Mouse (Mus musculus) MEL (cell line): ENCODE measurements around the gene Trip13. TPM values are rescaled to one million over a fixed set of nuclear protein-coding genes. Genes with fewer than 3 reads are reported as not detected.

Source experiments
- DNase-seq: peaks from one replicate; pipeline ENCODE4 v3.0.0; 2011; ENCODE audit warnings: low read depth, low spot score
- H3K27ac ChIP-seq: 2 replicates; pipeline ENCODE4 v1.5.1; 2012; ENCODE audit warnings: low read depth, mild to moderate bottlenecking, control low read depth, low read length, moderate library complexity; ENCODE audit not compliant: control insufficient read depth
- H3K27me3 ChIP-seq, 2 experiments: fragments of 150-350 bp in 1 of 2; sonication (generic) in 1 of 2; 2 replicates each; pipeline ENCODE4 v1.6.1; 2012; ENCODE audit warnings: low read length in 2 of 2, mild to moderate bottlenecking in 2 of 2, improper control_type of control experiment in 1 of 2, moderate library complexity in 1 of 2; ENCODE audit not compliant: insufficient read depth in 2 of 2, control insufficient read depth in 1 of 2
- H3K36me3 ChIP-seq, 2 experiments: 2 replicates each; pipeline ENCODE4 v1.6.1; 2012 to 2014; ENCODE audit warnings: low read length in 2 of 2, improper control_type of control experiment in 1 of 2, inconsistent platforms in 1 of 2, mild to moderate bottlenecking in 1 of 2; ENCODE audit not compliant: insufficient read depth in 2 of 2, control insufficient read depth in 1 of 2
- H3K4me1 ChIP-seq, 2 experiments: fragments of 150-350 bp in 1 of 2; sonication (generic) in 1 of 2; 2 replicates each; pipeline ENCODE4 v1.6.1; 2012; ENCODE audit warnings: low read length in 2 of 2, improper control_type of control experiment in 1 of 2, mild to moderate bottlenecking in 1 of 2; ENCODE audit not compliant: insufficient read depth in 2 of 2, control insufficient read depth in 1 of 2
- H3K4me3 ChIP-seq, 2 experiments: fragments of 150-350 bp in 1 of 2; sonication (generic) in 1 of 2; 2 replicates each; pipeline ENCODE4 v1.5.1; 2012; ENCODE audit warnings: low read depth in 2 of 2, low read length in 2 of 2, mild to moderate bottlenecking in 2 of 2, moderate library complexity in 2 of 2, control low read depth in 1 of 2, improper control_type of control experiment in 1 of 2; ENCODE audit not compliant: control insufficient read depth in 1 of 2, insufficient read depth in 1 of 2
- H3K79me2 ChIP-seq: 2 replicates; pipeline ENCODE4 v1.6.1; 2012; ENCODE audit warnings: mild to moderate bottlenecking, low read length, moderate library complexity; ENCODE audit not compliant: control insufficient read depth, poor library complexity, insufficient read depth
- H3K9ac ChIP-seq: 2 replicates; pipeline ENCODE4 v1.6.1; 2012; ENCODE audit warnings: low read depth, mild to moderate bottlenecking, control low read depth, low read length, moderate library complexity; ENCODE audit not compliant: control insufficient read depth, poor library complexity, severe bottlenecking
- H3K9me3 ChIP-seq: fragments of 150-350 bp; sonication (generic); replicated peaks from 2 replicates; pipeline ENCODE4 v1.6.1; 2012; ENCODE audit warnings: mild to moderate bottlenecking, low read length, improper control_type of control experiment, moderate library complexity; ENCODE audit not compliant: insufficient read depth
- CHD1 ChIP-seq: IDR thresholded peaks from 2 replicates; pipeline ENCODE4 v1.6.1; 2012; ENCODE audit warnings: low read depth, mild to moderate bottlenecking, inconsistent platforms, low read length, improper control_type of control experiment
- CHD2 ChIP-seq: IDR thresholded peaks from 2 replicates; pipeline ENCODE4 v1.6.1; 2011; ENCODE audit warnings: low read length, improper control_type of control experiment
- E2F4 ChIP-seq: IDR thresholded peaks from 2 replicates; pipeline ENCODE4 v1.6.1; 2011; ENCODE audit warnings: low read depth, low read length, improper control_type of control experiment, borderline replicate concordance
- ELF1 ChIP-seq: IDR thresholded peaks from 2 replicates; pipeline ENCODE4 v1.6.1; 2014; ENCODE audit warnings: low read depth, mild to moderate bottlenecking, inconsistent platforms, low read length, improper control_type of control experiment, moderate library complexity
- EP300 ChIP-seq, 2 experiments: IDR thresholded peaks; 2 replicates each; pipeline ENCODE4 v1.6.1; 2011; ENCODE audit warnings: improper control_type of control experiment in 2 of 2, low read length in 2 of 2, low read depth in 1 of 2, mild to moderate bottlenecking in 1 of 2
- ETS1 ChIP-seq: IDR thresholded peaks from 2 replicates; pipeline ENCODE4 v1.6.1; 2012; ENCODE audit warnings: low read depth, mild to moderate bottlenecking, inconsistent platforms, low read length, improper control_type of control experiment, moderate library complexity
- GABPA ChIP-seq: IDR thresholded peaks from 2 replicates; pipeline ENCODE4 v1.6.1; 2012; ENCODE audit warnings: low read depth, mild to moderate bottlenecking, inconsistent platforms, low read length, improper control_type of control experiment, moderate library complexity
- HCFC1 ChIP-seq: IDR thresholded peaks from 2 replicates; pipeline ENCODE4 v1.6.1; 2012; ENCODE audit warnings: low read depth, mild to moderate bottlenecking, inconsistent platforms, low read length, improper control_type of control experiment, moderate library complexity
- JUND ChIP-seq: IDR thresholded peaks from 2 replicates; pipeline ENCODE4 v1.6.1; 2011; ENCODE audit warnings: low read depth, mild to moderate bottlenecking, improper control_type of control experiment, low read length
- MAX ChIP-seq: IDR thresholded peaks from 2 replicates; pipeline ENCODE4 v1.6.1; 2011; ENCODE audit warnings: low read length, improper control_type of control experiment
- MAZ ChIP-seq: IDR thresholded peaks from 2 replicates; pipeline ENCODE4 v1.6.1; 2012; ENCODE audit warnings: low read depth, mild to moderate bottlenecking, inconsistent platforms, low read length, improper control_type of control experiment
- MXI1 ChIP-seq: IDR thresholded peaks from 2 replicates; pipeline ENCODE4 v1.6.1; 2011; ENCODE audit warnings: mild to moderate bottlenecking, low read depth, low read length, improper control_type of control experiment
- MYB ChIP-seq: IDR thresholded peaks from 2 replicates; pipeline ENCODE4 v1.6.1; 2011; ENCODE audit warnings: mild to moderate bottlenecking, low read depth, low read length, improper control_type of control experiment
- MYC ChIP-seq: IDR thresholded peaks from 2 replicates; pipeline ENCODE4 v1.6.1; 2011; ENCODE audit warnings: low read depth, mild to moderate bottlenecking, low read length, improper control_type of control experiment, moderate library complexity
- NRF1 ChIP-seq: IDR thresholded peaks from 2 replicates; pipeline ENCODE4 v1.6.1; 2014; ENCODE audit warnings: low read depth, mild to moderate bottlenecking, inconsistent platforms, low read length, improper control_type of control experiment, moderate library complexity; ENCODE audit not compliant: poor library complexity, insufficient read depth, severe bottlenecking
- POLR2AphosphoS2 ChIP-seq: IDR thresholded peaks from 2 replicates; pipeline ENCODE4 v1.6.1; 2011; ENCODE audit warnings: low read length, improper control_type of control experiment
- SIN3A ChIP-seq: IDR thresholded peaks from 2 replicates; pipeline ENCODE4 v1.6.1; 2012; ENCODE audit warnings: low read length, improper control_type of control experiment, inconsistent platforms
- SMC3 ChIP-seq: IDR thresholded peaks from 2 replicates; pipeline ENCODE4 v1.6.1; 2011; ENCODE audit warnings: low read depth, low read length, improper control_type of control experiment
- TAL1 ChIP-seq: IDR thresholded peaks from 2 replicates; pipeline ENCODE4 v1.6.1; 2012; ENCODE audit warnings: mild to moderate bottlenecking, inconsistent platforms, low read length, moderate library complexity, mixed read lengths
- TBP ChIP-seq: IDR thresholded peaks from 2 replicates; pipeline ENCODE4 v1.8.0; 2011; ENCODE audit warnings: low read depth, low read length, improper control_type of control experiment
- UBTF ChIP-seq: IDR thresholded peaks from 2 replicates; pipeline ENCODE4 v1.6.1; 2012; ENCODE audit warnings: low read depth, mild to moderate bottlenecking, inconsistent platforms, low read length, improper control_type of control experiment, moderate library complexity, borderline replicate concordance; ENCODE audit not compliant: insufficient read depth
- USF2 ChIP-seq, 2 experiments: IDR thresholded peaks; 2 replicates each; pipeline ENCODE4 v1.6.1; 2011 to 2012; ENCODE audit warnings: improper control_type of control experiment in 2 of 2, low read length in 2 of 2, borderline replicate concordance in 1 of 2, inconsistent platforms in 1 of 2, low read depth in 1 of 2, mild to moderate bottlenecking in 1 of 2; ENCODE audit not compliant: insufficient read depth in 1 of 2
- ZKSCAN1 ChIP-seq: IDR thresholded peaks from 2 replicates; pipeline ENCODE4 v1.6.1; 2012; ENCODE audit warnings: low read depth, mild to moderate bottlenecking, inconsistent platforms, low read length, improper control_type of control experiment, moderate library complexity
- polyA plus RNA-seq, 2 experiments: library from polyadenylated mRNA; stranded (reverse) in 1 of 2; unstranded in 1 of 2; fragments of >175 nt in 1 of 2; fragments of >200 nt in 1 of 2; gene quantifications; 2 replicates each; pipeline versions ENCODE4 v1.2.1 to v1.2.4; 2012; ENCODE audit warnings: low replicate concordance in 2 of 2, low read depth in 1 of 2; ENCODE audit not compliant: insufficient read length in 2 of 2, insufficient read depth in 1 of 2, missing spikeins in 1 of 2
- total RNA-seq: library from RNA; depleted of rRNA; stranded (reverse); fragments of 300-350 nt; gene quantifications from 2 replicates; pipeline ENCODE4 v1.2.3, GENCODE M21; 2012

Trip13 gene
- total and polyA plus RNA-seq, 3 experiments: 48.9 to 55.3 TPM; not detected in 1

GRCm38 (mm10) chr13:73953551-73954130 is 16.1 kb upstream of the Trip13 start:
- TF ChIP-seq TAL1 (no peak), ETS1 (no peak), MXI1 (no peak), ELF1 (no peak), CHD2 (no peak), HCFC1 (no peak), ZKSCAN1 (no peak), SMC3 (no peak), MAX (no peak), E2F4 (no peak), MYB (no peak), CHD1 (no peak), NRF1 (no peak), SIN3A (no peak), POLR2AphosphoS2 (no peak), TBP (no peak), GABPA (no peak), MAZ (no peak), MYC (no peak)
- Histone ChIP-seq H3K9me3 (no peaks in the 10 kb centered on the region), H3K9ac (no peak overlapping the region), H3K27ac (no peak overlapping the region), H3K79me2 (no peaks in the 10 kb centered on the region), H3K4me3 (no peak overlapping the region), H3K36me3 (no peaks in the 10 kb centered on the region), H3K4me1 (no peaks in the 10 kb centered on the region), H3K27me3 (no peaks in the 10 kb centered on the region)
- DNase-seq: no peak

DNA sequence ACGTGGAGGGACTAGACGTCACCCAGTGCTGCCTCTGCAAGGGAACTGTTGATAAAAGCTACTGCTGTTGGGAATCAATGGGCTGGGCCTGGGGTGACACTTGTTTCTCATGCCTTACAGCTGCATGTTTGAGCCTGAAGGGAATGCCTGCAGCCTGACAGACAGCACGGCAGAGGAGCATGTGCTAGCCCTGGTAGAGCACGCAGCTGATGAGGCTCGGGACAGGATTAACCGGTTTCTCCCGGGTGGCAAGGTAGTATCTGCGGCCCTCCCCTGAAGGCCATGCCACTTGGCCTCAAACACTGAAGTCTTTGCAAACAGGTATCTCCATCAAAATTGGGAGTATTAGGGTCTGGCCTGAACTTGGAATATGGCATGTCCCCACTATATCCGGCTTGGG is 7.0 kb upstream of the Trip13 start:
- H3K79me2 ChIP-seq: no peaks in the 10 kb centered on the region
- no peak for DNase-seq
- TF ChIP-seq UBTF: no peak
- TF ChIP-seq SIN3A: no peak
- no peak for TF ChIP-seq EP300 (IDR thresholded peaks at IDR 0.05; ENCODE audit: low read depth in 1 of 2, low read length in 2 of 2)
- no peak for TF ChIP-seq TBP
- TF ChIP-seq ETS1: no peak
- TF ChIP-seq GABPA: no peak
- TF ChIP-seq JUND: no peak
- TF ChIP-seq MAZ: no peak
- no peak for TF ChIP-seq USF2 (IDR thresholded peaks at IDR 0.05; ENCODE audit: borderline replicate concordance in 1 of 2, insufficient read depth in 1 of 2, low read depth in 1 of 2, low read length in 2 of 2)
- no peak for TF ChIP-seq ZKSCAN1
- TF ChIP-seq, all 39 proteins: peak for 0
- H3K27ac ChIP-seq: no peak overlapping the region
- H3K9ac ChIP-seq: no peak overlapping the region
- H3K4me1 ChIP-seq: no peaks in the 10 kb centered on the region
- no peak overlapping the region for H3K4me3 ChIP-seq
- no peaks in the 10 kb centered on the region for H3K27me3 ChIP-seq
- H3K9me3 ChIP-seq: no peaks in the 10 kb centered on the region
- H3K36me3 ChIP-seq: no peaks in the 10 kb centered on the region; a peak in 1 of 4 replicates
